In genomic region chr11:32342770-32343191, GRCm38 (mm10) we compare ENCODE assay signal across 8 mouse cellular contexts. TPM values are rescaled to one million over a fixed set of nuclear protein-coding genes. Genes with fewer than 3 reads are reported as not detected.
DNase-seq lines count a peak whose midpoint lies in the region; ATAC-seq and TF ChIP-seq lines count a peak whose summit lies in the region.

No protein-coding gene starts in this region.

- H3K9ac ChIP-seq in midbrain, postnatal 0 days (replicated peaks; ENCODE audit: low read length, poor library complexity, severe bottlenecking): no peak overlapping the region

- no peak overlapping the region for H3K27ac ChIP-seq in midbrain, postnatal 0 days (ENCODE audit: low read depth, low read length)

- DNase-seq in frontal cortex, postnatal 25 days (ENCODE audit: low spot score in 2 of 2): no peak
- DNase-seq in lung, adult 18-20 months: peak; percentile 41 to 51
- no peak for DNase-seq in lung, postnatal 25 days (ENCODE audit: low spot score)
- peak; percentile 51 for DNase-seq in R1 (ENCODE audit: low read depth, low spot score)
- peak; percentile 52 for DNase-seq in embryo, embryonic 11 days
- peak; percentile 57 for DNase-seq in midbrain, postnatal 0 days (ENCODE audit: low spot score)
- DNase-seq in heart, postnatal 25 days (ENCODE audit: low spot score): no peak

- no peak overlapping the region for H3K4me2 ChIP-seq in midbrain, postnatal 0 days (ENCODE audit: low read depth, low read length, poor library complexity, severe bottlenecking)

- no peaks in the 10 kb centered on the region for H3K36me3 ChIP-seq in midbrain, postnatal 0 days (ENCODE audit: insufficient read depth, low read length)

- no peaks in the 10 kb centered on the region for H3K27me3 ChIP-seq in midbrain, postnatal 0 days (ENCODE audit: insufficient read depth, low read length)

- intact Hi-C loops in heart, postnatal 25 days (cut with DNase I): no loop called here

- TF ChIP-seq CTCF in midbrain, postnatal 0 days (IDR thresholded peaks at IDR 0.05): peak; percentile 74

- 20% methylated on average over 2 of the region's 2 CpGs for WGBS in midbrain, postnatal 0 days

- no peak overlapping the region for H3K4me3 ChIP-seq in midbrain, postnatal 0 days (ENCODE audit: low read depth, low read length)

- peaks cover 7% of the 10 kb centered on the region for H3K4me1 ChIP-seq in midbrain, postnatal 0 days (ENCODE audit: insufficient read depth, low read length)

- H3K9me3 ChIP-seq in midbrain, postnatal 0 days (ENCODE audit: low read length): no peaks in the 10 kb centered on the region

- 0 out of 2 replicates have a peak, but pooled peaks have one; percentile 7 for ATAC-seq in frontal cortex, adult (ENCODE audit: low TSS enrichment)
- no peak for ATAC-seq in midbrain, postnatal 0 days (ENCODE audit: low FRiP score)

RNA-seq across cellular contexts. Expression of gene Sh3pxd2b, which starts 4.8 kb away (rescaled TPM):
- 46.4 and 47.5 TPM in 2 replicates for total RNA-seq in midbrain, postnatal 0 days (2014; rRNA removed)
- polyA plus RNA-seq in midbrain, postnatal 0 days (2015; fragmentation: Nextera tagmentation; extraction: Ambion mirVana): 8.6 and 8.7 TPM in 2 replicates
- total RNA-seq in heart, postnatal 25 days (2021): 1 to 10 TPM; 5.8 to 7.7 TPM

RNA-seq across cellular contexts. Expression of gene Hbq1a, which starts 42.9 kb away (rescaled TPM):
- 3.2 and 3.6 TPM in 2 replicates for total RNA-seq in midbrain, postnatal 0 days (2014; rRNA removed)
- polyA plus RNA-seq in midbrain, postnatal 0 days (2015; fragmentation: Nextera tagmentation; extraction: Ambion mirVana): 2.7 and 2.8 TPM in 2 replicates
- total RNA-seq in heart, postnatal 25 days (2021): 1 to 10 TPM; 1.3 to 2.0 TPM

RNA-seq across cellular contexts. Expression of gene Hba-a2, which starts 46.5 kb away (rescaled TPM):
- total RNA-seq in midbrain, postnatal 0 days (2014; rRNA removed): 1,333 and 2,070 TPM in 2 replicates
- polyA plus RNA-seq in midbrain, postnatal 0 days (2015; fragmentation: Nextera tagmentation; extraction: Ambion mirVana): 1,100 and 1,214 TPM in 2 replicates
- total RNA-seq in heart, postnatal 25 days (2021): over 10,000 TPM in 1 of 2 experiments, 1,000 to 10,000 TPM in 1; 8,713 to 18,074 TPM

RNA-seq across cellular contexts. Expression of gene Hbq1b, which starts 56.0 kb away (rescaled TPM):
- total RNA-seq in midbrain, postnatal 0 days (2014; rRNA removed): 1.7 and 5.9 TPM in 2 replicates
- polyA plus RNA-seq in midbrain, postnatal 0 days (2015; fragmentation: Nextera tagmentation; extraction: Ambion mirVana): 1.9 and 3.1 TPM in 2 replicates
- 1 to 10 TPM in 1 of 2 experiments, under 1 TPM in 1; 0.70 to 1.9 TPM for total RNA-seq in heart, postnatal 25 days (2021)

RNA-seq across cellular contexts. Expression of gene Hba-a1, which starts 59.5 kb away (rescaled TPM):
- total RNA-seq in midbrain, postnatal 0 days (2014; rRNA removed): 562 and 930 TPM in 2 replicates
- 470 and 497 TPM in 2 replicates for polyA plus RNA-seq in midbrain, postnatal 0 days (2015; fragmentation: Nextera tagmentation; extraction: Ambion mirVana)
- total RNA-seq in heart, postnatal 25 days (2021): over 10,000 TPM in 1 of 2 experiments, 1,000 to 10,000 TPM in 1; 9,129 to 20,531 TPM

Comparison
In these comparisons a context has a peak if more than half of its experiments do, and no peak if none do; other contexts are left out.
1. DNase-seq: peak in lung, adult 18-20 months (2 of 2), R1 (single experiment), embryo, embryonic 11 days (single experiment) and midbrain, postnatal 0 days (single experiment); none in frontal cortex, postnatal 25 days (0 of 2), lung, postnatal 25 days (single experiment) and heart, postnatal 25 days (single experiment).